Mouse (Mus musculus): ENCODE data around the gene Zmiz1. TPM values are rescaled to one million over a fixed set of nuclear protein-coding genes. Genes with fewer than 3 reads are reported as not detected.

Gene Zmiz1
- polyA plus RNA-seq, 1 experiment = 27.2 TPM

GRCm38 (mm10) chr14:25599934-25600333 is 140.9 kb downstream of the Zmiz1 start:
- TF ChIP-seq POLR2A (IDR thresholded peaks at IDR 0.05; ENCODE audit: borderline replicate concordance, control insufficient read depth, low read depth, low read length) (no peak), CTCF (IDR thresholded peaks at IDR 0.05; ENCODE audit: control insufficient read depth, insufficient read depth, low read length) (no peak)
- Histone ChIP-seq H3K4me3 (replicated peaks; ENCODE audit: control insufficient read depth, low read depth, low read length) (no peak overlapping the region), H3K4me1 (ENCODE audit: control insufficient read depth, insufficient read depth, low read length) (peaks cover 2% of the 10 kb centered on the region; the same call in 1 of the 2 replicates), H3K27ac (ENCODE audit: control insufficient read depth, insufficient read depth, low read depth, low read length, poor library complexity) (peak overlapping the region; percentile 80)
- 49% methylated on average over 12 of the region's 12 CpGs for WGBS

GRCm38 (mm10) chr14:25600358-25600757 is 141.4 kb downstream of the Zmiz1 start:
- Histone ChIP-seq H3K4me1 (ENCODE audit: control insufficient read depth, insufficient read depth, low read length) (peaks cover 2% of the 10 kb centered on the region; the same call in 1 of the 2 replicates), H3K4me3 (replicated peaks; ENCODE audit: control insufficient read depth, low read depth, low read length) (no peak overlapping the region), H3K27ac (ENCODE audit: control insufficient read depth, insufficient read depth, low read depth, low read length, poor library complexity) (peak overlapping the region; percentile 80)
- WGBS = 20% methylated on average over 7 of the region's 7 CpGs
- TF ChIP-seq CTCF (IDR thresholded peaks at IDR 0.05; ENCODE audit: control insufficient read depth, insufficient read depth, low read length) (no peak), POLR2A (IDR thresholded peaks at IDR 0.05; ENCODE audit: borderline replicate concordance, control insufficient read depth, low read depth, low read length) (no peak)

- TF ChIP-seq CTCF (IDR thresholded peaks at IDR 0.05; ENCODE audit: control insufficient read depth, insufficient read depth, low read length) (no peak), POLR2A (IDR thresholded peaks at IDR 0.05; ENCODE audit: borderline replicate concordance, control insufficient read depth, low read depth, low read length) (no peak)
- Histone ChIP-seq H3K27ac (ENCODE audit: control insufficient read depth, insufficient read depth, low read depth, low read length, poor library complexity) (no peak overlapping the region; the same call in 1 of the 2 replicates), H3K4me1 (ENCODE audit: control insufficient read depth, insufficient read depth, low read length) (peaks cover 2% of the 10 kb centered on the region; the same call in 1 of the 2 replicates), H3K4me3 (replicated peaks; ENCODE audit: control insufficient read depth, low read depth, low read length) (no peak overlapping the region)
- 40% methylated on average over 2 of the region's 2 CpGs for WGBS
Observed at GRCm38 (mm10) chr14:25600951-25601350, 142.0 kb downstream of the Zmiz1 start.

DNA sequence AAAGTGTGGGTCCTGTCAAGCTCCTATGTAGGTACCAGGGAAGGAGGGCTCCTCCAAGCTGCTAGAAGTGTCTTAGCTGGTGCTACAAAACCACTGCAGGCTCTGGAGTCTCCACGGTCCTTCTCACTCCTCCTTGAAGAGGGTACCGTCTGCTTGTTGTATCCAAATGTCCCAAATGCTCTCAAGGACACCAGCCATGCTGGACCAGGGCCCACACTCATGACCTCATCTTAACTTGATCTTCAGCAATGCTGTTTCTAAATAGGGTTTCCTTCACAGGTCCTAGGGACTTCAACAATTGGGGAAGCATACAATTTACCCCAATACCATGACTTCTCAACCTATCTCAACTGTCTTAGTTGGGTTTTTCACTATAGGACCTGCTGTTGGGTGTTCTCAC is 143.0 kb downstream of the Zmiz1 start:
- TF ChIP-seq POLR2A (IDR thresholded peaks at IDR 0.05; ENCODE audit: borderline replicate concordance, control insufficient read depth, low read depth, low read length) (no peak), CTCF (IDR thresholded peaks at IDR 0.05; ENCODE audit: control insufficient read depth, insufficient read depth, low read length) (no peak)
- Histone ChIP-seq H3K27ac (ENCODE audit: control insufficient read depth, insufficient read depth, low read depth, low read length, poor library complexity) (no peak overlapping the region), H3K4me3 (replicated peaks; ENCODE audit: control insufficient read depth, low read depth, low read length) (no peak overlapping the region), H3K4me1 (ENCODE audit: control insufficient read depth, insufficient read depth, low read length) (peaks cover 2% of the 10 kb centered on the region; the same call in 1 of the 2 replicates)
- WGBS = 69% methylated on average over 2 of the region's 2 CpGs

DNA sequence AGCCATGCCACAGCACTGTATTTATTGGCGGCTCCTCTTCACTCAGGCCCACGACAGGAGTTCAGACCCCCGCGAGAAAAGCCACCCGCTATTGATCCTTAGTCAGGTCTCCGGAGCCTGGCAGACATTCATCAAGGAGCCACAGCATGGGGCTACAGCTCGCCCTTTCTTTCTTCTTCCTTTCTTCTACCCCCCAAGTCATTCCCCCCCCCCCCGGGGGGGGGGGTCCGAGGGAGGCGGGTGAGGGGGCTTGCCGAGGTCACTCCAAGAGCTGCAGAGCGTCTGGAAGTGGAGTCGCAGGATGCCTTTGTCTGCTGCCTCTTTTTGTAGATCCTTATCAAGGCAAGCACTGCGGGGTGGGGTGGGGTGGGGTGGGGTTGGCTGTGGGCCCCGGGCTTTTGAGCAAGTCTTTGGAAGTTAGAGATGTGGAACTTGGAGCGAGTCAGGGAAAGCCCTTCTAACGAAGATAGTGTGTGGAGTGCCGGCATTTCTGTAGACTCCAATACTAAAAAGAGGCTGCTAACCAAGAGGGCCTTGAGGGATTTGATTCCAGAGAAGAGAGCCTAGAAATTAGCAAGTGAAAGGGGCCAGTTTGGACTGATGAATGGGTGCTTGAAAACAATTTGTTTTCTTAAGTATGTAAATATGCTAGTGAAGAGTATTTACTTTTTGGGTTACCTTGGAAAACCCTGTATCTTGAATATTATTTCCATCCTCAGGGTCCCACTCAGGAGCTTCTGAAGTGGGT is 145.6 kb downstream of the Zmiz1 start:
- Histone ChIP-seq H3K27ac (ENCODE audit: control insufficient read depth, insufficient read depth, low read depth, low read length, poor library complexity) (no peak overlapping the region), H3K4me3 (replicated peaks; ENCODE audit: control insufficient read depth, low read depth, low read length) (no peak overlapping the region), H3K4me1 (ENCODE audit: control insufficient read depth, insufficient read depth, low read length) (peaks cover 8% of the 10 kb centered on the region)
- no peak for TF ChIP-seq POLR2A (IDR thresholded peaks at IDR 0.05; ENCODE audit: borderline replicate concordance, control insufficient read depth, low read depth, low read length)
- 44% methylated on average over 18 of the region's 18 CpGs for WGBS

- under 1% methylated on average over 31 of the region's 31 CpGs for WGBS
- TF ChIP-seq POLR2A (IDR thresholded peaks at IDR 0.05; ENCODE audit: borderline replicate concordance, control insufficient read depth, low read depth, low read length) (peak; percentile 63; the same call in 1 of the 2 replicates), CTCF (IDR thresholded peaks at IDR 0.05; ENCODE audit: control insufficient read depth, insufficient read depth, low read length) (no peak)
- Histone ChIP-seq H3K4me3 (replicated peaks; ENCODE audit: control insufficient read depth, low read depth, low read length) (peak overlapping the region; percentile 72), H3K4me1 (ENCODE audit: control insufficient read depth, insufficient read depth, low read length) (peaks cover 8% of the 10 kb centered on the region), H3K27ac (ENCODE audit: control insufficient read depth, insufficient read depth, low read depth, low read length, poor library complexity) (peak overlapping the region; percentile 52)
Observed at GRCm38 (mm10) chr14:25606372-25607140, 147.6 kb downstream of the Zmiz1 start.

DNA sequence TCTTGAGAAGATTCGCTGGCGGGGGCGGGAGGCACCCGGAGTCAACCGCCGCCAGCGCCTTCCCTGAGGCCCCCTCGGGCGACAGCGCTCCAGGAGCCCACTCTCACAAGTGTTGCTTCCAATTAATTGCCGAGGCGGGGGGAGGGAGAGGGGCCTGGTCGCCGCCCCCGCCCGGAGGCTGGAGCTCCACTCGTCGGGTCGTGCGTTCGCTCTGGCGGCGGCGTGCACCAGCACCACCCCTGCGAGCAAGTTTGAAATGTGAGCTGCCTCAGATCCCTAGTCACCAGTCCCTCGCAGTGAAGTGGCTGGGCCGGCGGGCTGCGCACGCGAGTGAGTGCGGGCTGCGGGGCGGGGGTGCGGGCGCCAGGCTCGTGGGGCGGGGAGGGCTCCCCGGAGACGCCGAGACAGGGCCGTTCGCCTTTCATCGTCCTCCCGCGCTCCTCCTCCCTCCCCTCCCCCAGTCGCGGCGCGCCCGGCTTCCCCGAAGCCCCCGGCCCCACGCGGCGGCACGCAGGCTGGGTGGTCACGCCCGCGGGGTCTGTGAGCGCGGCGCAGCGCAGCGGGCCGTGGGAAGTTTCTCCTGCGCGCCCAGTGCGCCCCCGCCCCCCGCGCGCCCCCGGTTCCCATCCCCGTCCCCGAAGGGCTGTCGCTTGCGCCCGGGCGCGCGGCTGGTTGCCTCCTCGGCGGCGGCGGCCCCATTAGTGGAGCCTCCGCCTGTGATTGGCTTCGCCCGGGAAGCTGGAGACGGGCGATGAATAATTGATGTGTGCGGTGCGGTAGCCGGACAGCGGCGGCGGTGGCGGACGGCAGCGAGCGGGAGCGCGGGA is 148.4 kb downstream of the Zmiz1 start:
- WGBS = under 1% methylated on average over 100 of the region's 103 CpGs
- H3K4me1 ChIP-seq (ENCODE audit: control insufficient read depth, insufficient read depth, low read length) = peaks cover 7% of the 10 kb centered on the region
- peak overlapping the region; percentile 72 for H3K4me3 ChIP-seq (replicated peaks; ENCODE audit: control insufficient read depth, low read depth, low read length)
- peak overlapping the region; percentile 82 for H3K27ac ChIP-seq (ENCODE audit: control insufficient read depth, insufficient read depth, low read depth, low read length, poor library complexity)
- no peak; the same call in 1 of the 2 replicates for TF ChIP-seq POLR2A (IDR thresholded peaks at IDR 0.05; ENCODE audit: borderline replicate concordance, control insufficient read depth, low read depth, low read length)
- TF ChIP-seq CTCF (IDR thresholded peaks at IDR 0.05; ENCODE audit: control insufficient read depth, insufficient read depth, low read length) = no peak
